Mouse (Mus musculus): Measurements from ENCODE around the gene Slc34a1. TPM values are rescaled to one million over a fixed set of nuclear protein-coding genes. Genes with fewer than 3 reads are reported as not detected.

Slc34a1 gene
- polyA plus RNA-seq, 1 experiment = 9,073 TPM

- Histone ChIP-seq H3K36me3 (ENCODE audit: control insufficient read depth, insufficient read depth, low read length) (no peaks in the 10 kb centered on the region), H3K4me3 (ENCODE audit: insufficient read depth, low read depth, low read length) (no peak overlapping the region), H3K27ac (ENCODE audit: insufficient read depth, low read depth, low read length) (no peak overlapping the region), H3K27me3 (replicated peaks; ENCODE audit: control insufficient read depth, insufficient read depth, low read length) (no peaks in the 10 kb centered on the region), H3K4me1 (ENCODE audit: control insufficient read depth, insufficient read depth, low read length) (no peaks in the 10 kb centered on the region)
- WGBS = 73% methylated on average over 8 of the region's 8 CpGs
- no peak for TF ChIP-seq POLR2A (IDR thresholded peaks at IDR 0.05; ENCODE audit: low read depth, low read length)
- TF ChIP-seq CTCF (conservative IDR thresholded peaks at IDR 0.05; ENCODE audit: insufficient read depth, insufficient read length, low read depth, low read length) = no peak
- DNase-seq = no peak
Observed at GRCm38 (mm10) chr13:55371007-55371681, 26.8 kb upstream of the Slc34a1 start.

- WGBS = 68% methylated on average over 5 of the region's 5 CpGs
- no peaks in the 10 kb centered on the region for H3K36me3 ChIP-seq (ENCODE audit: control insufficient read depth, insufficient read depth, low read length)
- no peak for DNase-seq
- H3K4me3 ChIP-seq (ENCODE audit: insufficient read depth, low read depth, low read length) = no peak overlapping the region
- no peak for TF ChIP-seq POLR2A (IDR thresholded peaks at IDR 0.05; ENCODE audit: low read depth, low read length)
- no peak overlapping the region for H3K27ac ChIP-seq (ENCODE audit: insufficient read depth, low read depth, low read length)
- no peaks in the 10 kb centered on the region for H3K4me1 ChIP-seq (ENCODE audit: control insufficient read depth, insufficient read depth, low read length)
- no peaks in the 10 kb centered on the region for H3K27me3 ChIP-seq (replicated peaks; ENCODE audit: control insufficient read depth, insufficient read depth, low read length)
Observed at GRCm38 (mm10) chr13:55371740-55372139, 26.2 kb upstream of the Slc34a1 start.

GRCm38 (mm10) chr13:55374206-55374924 lies 23.6 kb upstream of the Slc34a1 start:
- TF ChIP-seq CTCF (conservative IDR thresholded peaks at IDR 0.05; ENCODE audit: insufficient read depth, insufficient read length, low read depth, low read length) (no peak), POLR2A (IDR thresholded peaks at IDR 0.05; ENCODE audit: low read depth, low read length) (no peak)
- no peak for DNase-seq
- Histone ChIP-seq H3K4me1 (ENCODE audit: control insufficient read depth, insufficient read depth, low read length) (no peaks in the 10 kb centered on the region), H3K4me3 (ENCODE audit: insufficient read depth, low read depth, low read length) (no peak overlapping the region), H3K36me3 (ENCODE audit: control insufficient read depth, insufficient read depth, low read length) (no peaks in the 10 kb centered on the region), H3K27ac (ENCODE audit: insufficient read depth, low read depth, low read length) (no peak overlapping the region), H3K27me3 (replicated peaks; ENCODE audit: control insufficient read depth, insufficient read depth, low read length) (no peaks in the 10 kb centered on the region)
- 59% methylated on average over 6 of the region's 6 CpGs for WGBS

DNA sequence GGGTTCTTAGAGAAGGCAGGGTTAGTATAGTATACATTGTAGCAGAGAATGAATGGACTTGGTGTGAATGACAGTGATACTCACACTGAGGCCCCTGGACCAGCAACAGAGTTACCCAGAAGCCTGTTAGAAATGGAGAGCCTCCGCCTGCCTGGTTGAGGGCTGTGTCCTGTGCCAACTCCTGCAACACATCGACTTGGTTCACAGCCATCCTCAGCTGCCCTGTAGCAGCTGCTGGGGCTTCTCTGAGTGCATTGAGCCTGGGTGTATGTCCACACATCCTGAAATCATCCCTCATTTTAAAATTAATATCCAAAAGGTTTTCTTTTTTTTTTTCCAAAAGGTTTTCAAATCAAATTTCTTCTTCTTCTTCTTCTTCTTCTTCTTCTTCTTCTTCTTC lies 22.1 kb upstream of the Slc34a1 start:
- TF ChIP-seq CTCF (conservative IDR thresholded peaks at IDR 0.05; ENCODE audit: insufficient read depth, insufficient read length, low read depth, low read length) (no peak), POLR2A (IDR thresholded peaks at IDR 0.05; ENCODE audit: low read depth, low read length) (no peak)
- Histone ChIP-seq H3K27ac (ENCODE audit: insufficient read depth, low read depth, low read length) (no peak overlapping the region), H3K27me3 (replicated peaks; ENCODE audit: control insufficient read depth, insufficient read depth, low read length) (no peaks in the 10 kb centered on the region), H3K36me3 (ENCODE audit: control insufficient read depth, insufficient read depth, low read length) (no peaks in the 10 kb centered on the region), H3K4me1 (ENCODE audit: control insufficient read depth, insufficient read depth, low read length) (no peaks in the 10 kb centered on the region), H3K4me3 (ENCODE audit: insufficient read depth, low read depth, low read length) (no peak overlapping the region)
- WGBS = 63% methylated on average over 2 of the region's 2 CpGs
- no peak for DNase-seq

GRCm38 (mm10) chr13:55378907-55379580 lies 18.9 kb upstream of the Slc34a1 start:
- DNase-seq = peak; percentile 62
- no peak overlapping the region for H3K4me3 ChIP-seq (ENCODE audit: insufficient read depth, low read depth, low read length)
- 24% methylated on average over 32 of the region's 32 CpGs for WGBS

GRCm38 (mm10) chr13:55381790-55382189 lies 16.2 kb upstream of the Slc34a1 start:
- H3K36me3 ChIP-seq (ENCODE audit: control insufficient read depth, insufficient read depth, low read length) = no peaks in the 10 kb centered on the region
- 89% methylated on average over 4 of the region's 4 CpGs for WGBS
- DNase-seq = no peak
- TF ChIP-seq POLR2A (IDR thresholded peaks at IDR 0.05; ENCODE audit: low read depth, low read length) = no peak
- no peak for TF ChIP-seq CTCF (conservative IDR thresholded peaks at IDR 0.05; ENCODE audit: insufficient read depth, insufficient read length, low read depth, low read length)
- H3K4me1 ChIP-seq (ENCODE audit: control insufficient read depth, insufficient read depth, low read length) = no peaks in the 10 kb centered on the region
- H3K27ac ChIP-seq (ENCODE audit: insufficient read depth, low read depth, low read length) = no peak overlapping the region
- no peak overlapping the region for H3K4me3 ChIP-seq (ENCODE audit: insufficient read depth, low read depth, low read length)
- H3K27me3 ChIP-seq (replicated peaks; ENCODE audit: control insufficient read depth, insufficient read depth, low read length) = no peaks in the 10 kb centered on the region

More at GRCm38 (mm10) chr13:55378907-55379580, 18.9 kb upstream of the Slc34a1 start:
- no peaks in the 10 kb centered on the region for H3K4me1 ChIP-seq (ENCODE audit: control insufficient read depth, insufficient read depth, low read length)
- no peaks in the 10 kb centered on the region for H3K27me3 ChIP-seq (replicated peaks; ENCODE audit: control insufficient read depth, insufficient read depth, low read length)
- TF ChIP-seq CTCF (conservative IDR thresholded peaks at IDR 0.05; ENCODE audit: insufficient read depth, insufficient read length, low read depth, low read length) (no peak), POLR2A (IDR thresholded peaks at IDR 0.05; ENCODE audit: low read depth, low read length) (no peak)
- no peaks in the 10 kb centered on the region for H3K36me3 ChIP-seq (ENCODE audit: control insufficient read depth, insufficient read depth, low read length)
- no peak overlapping the region for H3K27ac ChIP-seq (ENCODE audit: insufficient read depth, low read depth, low read length)

GRCm38 (mm10) chr13:55390644-55391043 lies 7.3 kb upstream of the Slc34a1 start:
- Histone ChIP-seq H3K4me1 (ENCODE audit: control insufficient read depth, insufficient read depth, low read length) (peaks cover 4% of the 10 kb centered on the region; the same call in 1 of the 2 replicates), H3K27me3 (replicated peaks; ENCODE audit: control insufficient read depth, insufficient read depth, low read length) (no peaks in the 10 kb centered on the region), H3K27ac (ENCODE audit: insufficient read depth, low read depth, low read length) (peak overlapping the region; percentile 95), H3K4me3 (ENCODE audit: insufficient read depth, low read depth, low read length) (0 out of 2 replicates have a peak overlapping the region, but pooled peaks have one; percentile 6), H3K36me3 (ENCODE audit: control insufficient read depth, insufficient read depth, low read length) (no peaks in the 10 kb centered on the region)
- peak; percentile 96 for DNase-seq
- 50% methylated on average over 3 of the region's 3 CpGs for WGBS
- no peak for TF ChIP-seq POLR2A (IDR thresholded peaks at IDR 0.05; ENCODE audit: low read depth, low read length)
- TF ChIP-seq CTCF (conservative IDR thresholded peaks at IDR 0.05; ENCODE audit: insufficient read depth, insufficient read length, low read depth, low read length) = no peak

Measured in kidney, adult 2 months (tissue).